Mouse (Mus musculus): ENCODE data around the gene 1700014D04Rik. TPM values are rescaled to one million over a fixed set of nuclear protein-coding genes. Genes with fewer than 3 reads are reported as not detected.
"Not testable (repeated sequence)": the region's sequence is repeated elsewhere in the genome, so short reads cannot be mapped to it uniquely, and the experiment has no call there.

The 1700014D04Rik gene
- total RNA-seq (2021), result 1 to 10 TPM in 1 of 2 experiments, under 1 TPM in 1; 0.86 to 1.3 TPM

DNA sequence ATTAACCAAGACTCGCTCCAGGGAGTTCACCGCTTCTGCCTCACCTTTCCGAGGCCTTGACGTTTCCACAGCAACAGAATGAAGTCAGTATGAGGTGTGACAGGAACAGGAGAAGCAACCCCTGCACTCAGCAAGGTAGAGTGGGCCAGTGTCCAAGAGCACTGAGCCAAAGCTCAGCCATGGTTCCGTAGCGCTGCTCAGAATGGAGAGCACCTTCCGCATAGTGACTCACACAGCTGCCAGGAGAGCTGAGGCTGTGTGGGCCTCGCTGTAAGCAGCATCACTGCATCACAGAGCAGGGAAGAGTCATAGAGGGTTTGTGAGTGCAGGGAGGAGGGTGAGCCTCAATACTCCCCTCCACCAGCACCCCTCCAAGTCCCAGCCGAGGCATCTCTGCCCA, at the start of gene 1700014D04Rik:
Gene 1700014D04Rik, minus strand, starts transcription at position 42 of the 400 bp plus-strand sequence.
- intact Hi-C loops (cut with DNase I), result no loop called here
- DNase-seq (ENCODE audit: low spot score in 2 of 2), result peak; percentile 63 to 65

GRCm38 (mm10) chr13:59795807-59796465, 49.4 kb upstream of the 1700014D04Rik start:
- intact Hi-C loops (cut with DNase I), result no loop called here
- no peak for DNase-seq (ENCODE audit: low spot score in 2 of 2)

DNA sequence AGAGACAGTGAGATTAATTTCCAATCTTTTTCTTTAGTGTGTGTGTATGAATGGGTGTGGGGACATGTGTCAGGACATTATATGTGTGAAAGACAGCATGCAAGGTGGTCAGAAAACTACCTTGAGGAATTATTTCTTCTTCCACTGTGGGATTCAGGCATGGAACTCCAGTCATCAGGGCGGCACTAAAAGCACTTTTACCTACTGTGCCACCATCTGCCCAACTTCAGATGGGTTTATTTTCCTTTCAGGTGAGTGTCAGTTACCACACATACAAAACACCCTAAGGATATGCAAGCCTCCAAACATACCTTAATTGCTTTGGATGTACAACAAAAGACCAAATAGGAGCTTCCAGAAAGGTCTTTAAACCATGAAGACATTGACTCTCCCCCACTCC, 48.2 kb upstream of the 1700014D04Rik start:
- no peak for DNase-seq (ENCODE audit: low spot score in 2 of 2)
- intact Hi-C loops (cut with DNase I), result no loop called here

- intact Hi-C loops (cut with DNase I), result no loop called here
- DNase-seq (ENCODE audit: low spot score in 2 of 2), result no peak
Observed at GRCm38 (mm10) chr13:59782145-59782544, 35.6 kb upstream of the 1700014D04Rik start, which contains the start of gene Gm49354. Gene Gm49354 (minus strand): TSS chr13:59782245.

- DNase-seq (ENCODE audit: low spot score in 2 of 2); intact Hi-C loops (cut with DNase I): not testable (repeated sequence)
Observed at GRCm38 (mm10) chr13:59779744-59780264, 33.3 kb upstream of the 1700014D04Rik start.

DNA sequence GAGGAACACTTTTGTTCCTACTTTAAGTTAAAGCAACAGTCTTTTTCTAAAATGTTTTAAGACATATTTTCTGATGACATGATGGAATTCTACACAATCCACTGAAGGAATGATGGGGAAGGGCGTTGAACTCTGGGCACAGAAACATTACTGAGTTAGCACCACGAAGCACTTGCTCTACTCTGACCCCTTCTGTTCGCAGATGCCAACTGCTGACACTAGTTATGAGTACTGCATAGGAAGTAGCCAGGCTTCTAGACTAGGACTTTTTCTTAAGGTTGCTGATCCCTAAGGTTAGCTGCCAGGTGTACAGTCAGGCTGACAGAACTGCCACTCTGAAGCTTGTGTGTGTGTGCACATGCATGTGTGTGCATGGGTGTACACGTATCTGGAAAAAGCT, 32.7 kb upstream of the 1700014D04Rik start:
- DNase-seq (ENCODE audit: low spot score in 2 of 2), result no peak
- intact Hi-C loops (cut with DNase I), result no loop called here

GRCm38 (mm10) chr13:59775168-59775567, 28.6 kb upstream of the 1700014D04Rik start:
- no peak for DNase-seq (ENCODE audit: low spot score in 2 of 2)
- intact Hi-C loops (cut with DNase I), result no loop called here

- intact Hi-C loops (cut with DNase I), result no loop called here
- peak; percentile 52 to 55 for DNase-seq (ENCODE audit: low spot score in 2 of 2)
Observed at GRCm38 (mm10) chr13:59771257-59771656, 24.7 kb upstream of the 1700014D04Rik start.

GRCm38 (mm10) chr13:59770847-59771246, 24.3 kb upstream of the 1700014D04Rik start:
- intact Hi-C loops (cut with DNase I), result no loop called here
- DNase-seq (ENCODE audit: low spot score in 2 of 2), result no peak

- intact Hi-C loops (cut with DNase I), result no loop called here
- DNase-seq (ENCODE audit: low spot score in 2 of 2), result peak; percentile 85 to 87
Observed at GRCm38 (mm10) chr13:59770164-59770562, 23.6 kb upstream of the 1700014D04Rik start.

DNA sequence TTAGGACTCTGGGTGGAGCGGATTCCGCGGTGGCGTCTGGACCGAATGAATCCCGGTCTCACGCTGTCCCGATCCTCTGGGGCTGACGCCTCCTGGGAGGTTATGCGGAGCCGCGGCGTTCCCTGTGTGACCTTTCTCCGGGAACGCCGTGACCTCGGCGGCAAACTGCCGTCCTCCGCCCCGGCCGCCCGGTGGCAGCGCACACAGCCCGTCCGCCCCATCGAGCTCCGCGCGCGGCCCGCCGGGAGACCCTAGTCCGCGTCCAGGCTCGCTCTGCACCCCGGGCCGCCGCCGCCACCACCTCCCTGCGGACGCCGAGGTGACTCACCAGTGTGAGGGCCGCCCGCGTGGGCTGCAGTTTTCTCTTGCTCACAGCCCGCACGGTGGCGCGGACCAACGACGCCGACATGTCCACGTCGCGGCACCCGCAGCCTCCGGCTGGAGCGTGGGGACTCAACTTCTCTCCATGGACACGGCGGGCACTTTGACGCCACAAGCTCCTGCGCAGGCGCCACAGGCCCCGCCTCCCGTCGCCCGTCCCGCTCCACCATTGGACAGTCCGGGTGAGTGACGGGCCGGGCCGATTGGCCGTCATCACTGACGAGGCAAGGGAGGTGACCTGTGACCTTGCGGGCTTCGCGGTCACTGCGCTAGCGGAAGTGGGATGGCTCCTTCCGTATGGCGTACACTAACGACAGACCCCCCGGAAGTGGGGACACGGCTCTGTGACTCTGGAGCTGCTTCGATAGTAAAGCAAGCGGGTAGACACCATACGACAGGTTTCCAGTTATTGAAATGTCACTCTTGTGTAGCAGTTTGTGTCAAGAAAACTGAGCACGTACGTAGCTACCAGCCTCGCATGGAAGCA, 23.0 kb upstream of the 1700014D04Rik start, which contains the start of gene Isca1:
Gene Isca1, minus strand, starts transcription at position 515 of the 868 bp plus-strand sequence.
- intact Hi-C loops (cut with DNase I), result no loop called here

GRCm38 (mm10) chr13:59768531-59768930, 22.0 kb upstream of the 1700014D04Rik start:
- intact Hi-C loops (cut with DNase I), result no loop called here
- no peak for DNase-seq (ENCODE audit: low spot score in 2 of 2)

More for the DNA sequence above, 23.0 kb upstream of the 1700014D04Rik start, which contains the start of gene Isca1:
- DNase-seq (ENCODE audit: low spot score in 2 of 2), result peak; percentile 100

GRCm38 (mm10) chr13:59766786-59767515, 20.4 kb upstream of the 1700014D04Rik start:
- DNase-seq (ENCODE audit: low spot score in 2 of 2), result no peak
- intact Hi-C loops (cut with DNase I), result no loop called here

DNA sequence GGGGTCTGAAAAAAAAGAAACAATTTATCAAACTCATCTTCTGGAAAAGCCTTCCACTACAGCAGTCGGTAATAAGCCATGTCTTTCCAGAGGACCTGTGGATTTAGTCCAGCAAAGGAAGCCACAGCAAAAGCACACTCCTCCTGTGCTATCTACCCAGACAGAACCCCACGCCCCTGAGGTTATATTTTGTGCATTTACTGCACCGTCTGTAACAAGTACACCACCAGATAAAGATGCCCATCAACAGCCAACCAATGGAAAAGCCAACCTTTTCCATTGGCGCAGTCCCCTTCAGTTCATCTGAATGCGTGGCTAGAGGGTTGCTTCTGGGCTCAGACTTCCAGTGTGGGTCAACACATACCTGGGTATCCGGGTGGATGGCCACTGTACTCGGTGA, 16.2 kb upstream of the 1700014D04Rik start:
- DNase-seq (ENCODE audit: low spot score in 2 of 2), result no peak
- intact Hi-C loops (cut with DNase I), result no loop called here

- no peak for DNase-seq (ENCODE audit: low spot score in 2 of 2)
Observed at GRCm38 (mm10) chr13:59756906-59757305, 10.4 kb upstream of the 1700014D04Rik start.

GRCm38 (mm10) chr13:59750310-59750709, 3.8 kb upstream of the 1700014D04Rik start:
- no peak for DNase-seq (ENCODE audit: low spot score in 2 of 2)
- intact Hi-C loops (cut with DNase I), result no loop called here

More at GRCm38 (mm10) chr13:59756906-59757305, 10.4 kb upstream of the 1700014D04Rik start:
- intact Hi-C loops (cut with DNase I), result no loop called here

DNA sequence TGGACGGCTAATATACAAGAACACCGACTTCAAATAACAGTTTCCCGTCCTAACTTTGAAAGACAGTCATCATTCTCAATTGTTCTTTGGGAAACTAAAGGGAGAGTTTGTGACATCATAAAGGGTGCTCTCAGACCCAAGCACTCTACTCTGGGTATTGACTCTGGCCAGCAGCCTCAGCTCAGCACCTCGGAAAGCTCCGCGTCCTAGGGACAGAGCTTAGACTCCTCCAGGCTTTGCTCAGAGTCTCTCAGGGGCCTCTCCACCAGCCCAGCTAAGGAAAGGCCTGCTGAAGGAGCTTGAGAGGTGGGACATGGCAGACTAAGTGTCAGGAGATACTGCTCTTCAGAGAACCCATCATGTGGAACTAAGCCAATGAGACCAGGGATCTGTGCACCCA, 388 bp downstream of the 1700014D04Rik start:
- intact Hi-C loops (cut with DNase I), result no loop called here
- no peak for DNase-seq (ENCODE audit: low spot score in 2 of 2)

GRCm38 (mm10) chr13:59745462-59745861, 1.1 kb downstream of the 1700014D04Rik start:
- intact Hi-C loops (cut with DNase I), result no loop called here

DNA sequence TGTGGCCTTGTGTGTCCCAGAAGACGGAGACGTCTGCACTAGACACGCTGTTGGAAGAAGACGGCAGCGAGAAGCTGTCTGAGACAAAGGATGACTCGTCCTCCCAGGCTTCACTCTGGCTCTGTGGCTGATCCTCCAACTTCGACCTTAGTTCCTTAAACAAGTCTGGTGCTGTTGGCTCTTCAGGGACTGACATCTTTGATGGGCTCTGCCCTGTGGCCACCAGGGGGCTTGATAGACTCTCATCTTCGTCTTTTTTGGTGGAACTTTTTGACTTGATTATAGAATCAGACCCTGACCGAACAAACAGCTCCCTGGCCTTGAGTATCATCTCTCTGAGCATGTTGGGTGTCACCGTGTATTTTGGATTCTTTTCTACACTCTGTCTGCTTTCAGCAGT, 4.9 kb downstream of the 1700014D04Rik start:
- no peak for DNase-seq (ENCODE audit: low spot score in 2 of 2)
- intact Hi-C loops (cut with DNase I), result no loop called here

More at GRCm38 (mm10) chr13:59745462-59745861, 1.1 kb downstream of the 1700014D04Rik start:
- DNase-seq (ENCODE audit: low spot score in 2 of 2), result no peak
